Mouse (Mus musculus) testis, adult 2 months (tissue): Measurements from ENCODE around the gene Dgkq. TPM values are rescaled to one million over a fixed set of nuclear protein-coding genes. Genes with fewer than 3 reads are reported as not detected.

Experiments used
- H3K27ac ChIP-seq: fragments of 200-500 bp; 2 replicates; pipeline ENCODE4 v1.5.1; 2012; ENCODE audit warnings: low read depth, low read length; ENCODE audit not compliant: control insufficient read depth, insufficient read depth
- H3K27me3 ChIP-seq: fragments of 200-500 bp; 2 replicates; pipeline ENCODE4 v1.6.1; 2012; ENCODE audit warnings: mild to moderate bottlenecking, low read length, moderate library complexity; ENCODE audit not compliant: control insufficient read depth, insufficient read depth
- H3K36me3 ChIP-seq: fragments of 200-500 bp; 2 replicates; pipeline ENCODE4 v1.6.1; 2012; ENCODE audit warnings: mild to moderate bottlenecking, low read length; ENCODE audit not compliant: control insufficient read depth, insufficient read depth
- H3K4me1 ChIP-seq: fragments of 200-500 bp; 2 replicates; pipeline ENCODE4 v1.6.1; 2012; ENCODE audit warnings: low read length; ENCODE audit not compliant: control insufficient read depth, insufficient read depth
- H3K4me3 ChIP-seq: fragments of 200-500 bp; 2 replicates; pipeline ENCODE4 v1.5.1; 2012; ENCODE audit warnings: low read depth, mild to moderate bottlenecking, low read length, moderate library complexity, mixed read lengths; ENCODE audit not compliant: control insufficient read depth
- CTCF ChIP-seq: fragments of 200-500 bp; IDR thresholded peaks from 2 replicates; pipeline ENCODE4 v1.5.1; 2012; ENCODE audit warnings: low read depth, mild to moderate bottlenecking, inconsistent platforms, low read length, moderate library complexity; ENCODE audit not compliant: control insufficient read depth, insufficient read depth, insufficient replicate concordance
- POLR2A ChIP-seq: fragments of 200-500 bp; IDR thresholded peaks from 2 replicates; pipeline ENCODE4 v1.6.1; 2012; ENCODE audit warnings: low read depth, mild to moderate bottlenecking, inconsistent platforms, low read length, moderate library complexity; ENCODE audit not compliant: control insufficient read depth
- polyA plus RNA-seq: library from polyadenylated mRNA; depleted of rRNA; stranded (reverse); fragments of >200 nt; gene quantifications from 2 replicates; pipeline ENCODE4 v1.2.3, GENCODE M21; 2012

Gene Dgkq
- polyA plus RNA-seq, 1 experiment: 4.7 TPM

- no peak overlapping the region for H3K4me3 ChIP-seq
- no peaks in the 10 kb centered on the region for H3K36me3 ChIP-seq
- H3K27me3 ChIP-seq: no peaks in the 10 kb centered on the region
- TF ChIP-seq POLR2A (no peak), CTCF (no peak)
- H3K27ac ChIP-seq: no peak overlapping the region
- H3K4me1 ChIP-seq: peaks cover 15% of the 10 kb centered on the region
Measured at GRCm38 (mm10) chr5:108697341-108697753, 27.9 kb upstream of the Dgkq start.

GRCm38 (mm10) chr5:108696542-108696941 is 27.1 kb upstream of the Dgkq start:
- Histone ChIP-seq H3K4me3 (no peak overlapping the region), H3K36me3 (no peaks in the 10 kb centered on the region), H3K4me1 (peaks cover 21% of the 10 kb centered on the region), H3K27ac (no peak overlapping the region), H3K27me3 (no peaks in the 10 kb centered on the region)
- no peak for TF ChIP-seq CTCF
- no peak for TF ChIP-seq POLR2A

GRCm38 (mm10) chr5:108695861-108696260 is 26.4 kb upstream of the Dgkq start:
- H3K27ac ChIP-seq: no peak overlapping the region
- H3K27me3 ChIP-seq: no peaks in the 10 kb centered on the region
- H3K4me3 ChIP-seq: no peak overlapping the region
- peaks cover 21% of the 10 kb centered on the region for H3K4me1 ChIP-seq
- no peak for TF ChIP-seq CTCF
- TF ChIP-seq POLR2A: no peak
- no peaks in the 10 kb centered on the region for H3K36me3 ChIP-seq

- peaks cover 21% of the 10 kb centered on the region for H3K4me1 ChIP-seq
- H3K27ac ChIP-seq: peak overlapping the region; percentile 25; the same call in 1 of the 2 replicates
- H3K36me3 ChIP-seq: no peaks in the 10 kb centered on the region
- no peaks in the 10 kb centered on the region for H3K27me3 ChIP-seq
- no peak for TF ChIP-seq CTCF
- TF ChIP-seq POLR2A: no peak
- H3K4me3 ChIP-seq: peak overlapping the region; percentile 86
Measured at GRCm38 (mm10) chr5:108694352-108695261, 25.1 kb upstream of the Dgkq start.

- no peaks in the 10 kb centered on the region for H3K27me3 ChIP-seq
- H3K4me1 ChIP-seq: peaks cover 26% of the 10 kb centered on the region
- no peak overlapping the region for H3K27ac ChIP-seq
- H3K36me3 ChIP-seq: no peaks in the 10 kb centered on the region
- peak overlapping the region; percentile 86 for H3K4me3 ChIP-seq
- peak; percentile 41 for TF ChIP-seq POLR2A
- TF ChIP-seq CTCF: no peak
Measured at GRCm38 (mm10) chr5:108693872-108694288, 24.4 kb upstream of the Dgkq start.

- no peak within 1 kb of the TSS for H3K27ac ChIP-seq
- TF ChIP-seq POLR2A: no peak
- TF ChIP-seq CTCF: peak; percentile 46; the same call in 1 of the 2 replicates
- peak within 1 kb of the TSS; percentile 54 for H3K4me3 ChIP-seq
- no peaks in the 10 kb centered on the region for H3K36me3 ChIP-seq
- peaks cover 26% of the 10 kb centered on the region for H3K4me1 ChIP-seq
- H3K27me3 ChIP-seq: no peaks in the 10 kb centered on the region
Measured at GRCm38 (mm10) chr5:108692271-108692670, 22.8 kb upstream of the Dgkq start, which contains the start of gene Fgfrl1. Fgfrl1 (plus strand) TSS chr5:108692382.

- TF ChIP-seq CTCF (no peak), POLR2A (no peak)
- Histone ChIP-seq H3K36me3 (no peaks in the 10 kb centered on the region), H3K4me1 (peaks cover 26% of the 10 kb centered on the region), H3K27ac (no peak overlapping the region), H3K4me3 (no peak overlapping the region), H3K27me3 (no peaks in the 10 kb centered on the region)
Measured at GRCm38 (mm10) chr5:108691152-108691551, 21.7 kb upstream of the Dgkq start.
